ENCODE assay signal across 23 mouse cellular contexts in genomic region chr10:37275271-37275670, GRCm38 (mm10).
DNase-seq lines count a peak whose midpoint lies in the region; ATAC-seq and TF ChIP-seq lines count a peak whose summit lies in the region.
"Had no signal": no experiment of that assay in that cellular context is flagged by ENCODE, and none has a peak within 500 bp of the region (broad histone marks: within the 10 kb centered on the region; RNA-seq: fewer than 3 reads in every experiment).

No protein-coding gene starts in this region.

- H3K4me3 ChIP-seq in liver, embryonic 13.5 days (replicated peaks) = no peak overlapping the region
- H3K4me3 ChIP-seq in stomach, postnatal 0 days (ENCODE audit: low read depth, low read length) = no peak overlapping the region
- H3K4me3 ChIP-seq: embryonic facial prominence, embryonic 15.5 days; heart, adult 2 months; hindbrain, embryonic 15.5 days; limb, embryonic 12.5 days; midbrain, embryonic 15.5 days; neural tube, embryonic 12.5 days had no signal

- H3K36me3 ChIP-seq in liver, embryonic 13.5 days = no peaks in the 10 kb centered on the region
- no peaks in the 10 kb centered on the region for H3K36me3 ChIP-seq in stomach, postnatal 0 days (ENCODE audit: control insufficient read depth, insufficient read depth, low read length)
- H3K36me3 ChIP-seq: embryonic facial prominence, embryonic 15.5 days; hindbrain, embryonic 15.5 days; limb, embryonic 12.5 days; midbrain, embryonic 15.5 days; neural tube, embryonic 12.5 days had no signal

- no peak for ATAC-seq in liver, embryonic 13.5 days (ENCODE audit: low read depth)
- peak; percentile 60; the same call in 1 of the 2 replicates for ATAC-seq in stomach, postnatal 0 days (ENCODE audit: low FRiP score, low TSS enrichment)
- ATAC-seq: midbrain, embryonic 15.5 days had no signal

- peak; percentile 16 to 27 for DNase-seq in heart, adult 18-20 months
- no peak for DNase-seq in heart, postnatal 4 days
- DNase-seq in lung, postnatal 36 days = peak; percentile 27
- no peak for DNase-seq in lung, postnatal 4 days
- no peak for DNase-seq in liver, embryonic 13.5 days
- peak; percentile 25 for DNase-seq in stomach, postnatal 0 days (ENCODE audit: low spot score)
- no peak for DNase-seq in left cerebral cortex, adult 18-20 months (ENCODE audit: low spot score in 2 of 2)
- DNase-seq in left cerebral cortex, postnatal 25 days (ENCODE audit: low spot score in 2 of 2) = no peak
- DNase-seq: adrenal gland, adult 2 months; cerebellum, adult 9-10 months; gastrocnemius, postnatal 10 days; kidney, postnatal 36 days; layer of hippocampus, adult 9-11 months; lung, adult 2 months; right cerebral cortex, postnatal 14 days; thymus, postnatal 14 days had no signal

- WGBS in liver, embryonic 13.5 days (ENCODE audit: insufficient replicate concordance) = 63% methylated on average over 7 of the region's 7 CpGs
- 49% methylated on average over 7 of the region's 7 CpGs for WGBS in stomach, postnatal 0 days

- no peaks in the 10 kb centered on the region for H3K9me3 ChIP-seq in liver, embryonic 13.5 days (replicated peaks)
- no peaks in the 10 kb centered on the region for H3K9me3 ChIP-seq in stomach, postnatal 0 days (ENCODE audit: control insufficient read depth, low read length)
- H3K9me3 ChIP-seq: embryonic facial prominence, embryonic 15.5 days; hindbrain, embryonic 15.5 days; limb, embryonic 12.5 days; midbrain, embryonic 15.5 days; neural tube, embryonic 12.5 days had no signal

- H3K27me3 ChIP-seq in liver, embryonic 13.5 days = no peaks in the 10 kb centered on the region
- H3K27me3 ChIP-seq in stomach, postnatal 0 days (ENCODE audit: control insufficient read depth, insufficient read depth, low read length) = no peaks in the 10 kb centered on the region
- H3K27me3 ChIP-seq: embryonic facial prominence, embryonic 15.5 days; hindbrain, embryonic 15.5 days; limb, embryonic 12.5 days; midbrain, embryonic 15.5 days; neural tube, embryonic 12.5 days had no signal

- intact Hi-C loops in left cerebral cortex, postnatal 25 days (cut with DNase I) = no loop called here

- TF ChIP-seq EP300 in stomach, postnatal 0 days (optimal IDR thresholded peaks at IDR 0.05) = no peak

- no peak for TF ChIP-seq CTCF in stomach, postnatal 0 days (IDR thresholded peaks at IDR 0.05; ENCODE audit: low read depth)

- no peak overlapping the region for H3K9ac ChIP-seq in liver, embryonic 13.5 days
- H3K9ac ChIP-seq in stomach, postnatal 0 days (ENCODE audit: low read length) = no peak overlapping the region
- H3K9ac ChIP-seq: embryonic facial prominence, embryonic 15.5 days; hindbrain, embryonic 15.5 days; limb, embryonic 12.5 days; midbrain, embryonic 15.5 days; neural tube, embryonic 12.5 days had no signal

- no peak overlapping the region for H3K4me2 ChIP-seq in liver, embryonic 13.5 days
- no peak overlapping the region for H3K4me2 ChIP-seq in stomach, postnatal 0 days (replicated peaks; ENCODE audit: low read depth)
- H3K4me2 ChIP-seq: embryonic facial prominence, embryonic 15.5 days; hindbrain, embryonic 15.5 days; limb, embryonic 12.5 days; midbrain, embryonic 15.5 days; neural tube, embryonic 12.5 days had no signal

- H3K27ac ChIP-seq in liver, embryonic 13.5 days = peak overlapping the region; percentile 73
- no peak overlapping the region for H3K27ac ChIP-seq in stomach, postnatal 0 days (replicated peaks)
- H3K27ac ChIP-seq: embryonic facial prominence, embryonic 15.5 days; heart, adult 2 months; hindbrain, embryonic 15.5 days; limb, embryonic 12.5 days; macrophage; midbrain, embryonic 15.5 days; neural tube, embryonic 12.5 days had no signal

- peaks cover 18% of the 10 kb centered on the region for H3K4me1 ChIP-seq in liver, embryonic 13.5 days (replicated peaks)
- H3K4me1 ChIP-seq in stomach, postnatal 0 days (replicated peaks; ENCODE audit: control insufficient read depth, insufficient read depth) = no peaks in the 10 kb centered on the region
- H3K4me1 ChIP-seq: embryonic facial prominence, embryonic 15.5 days; limb, embryonic 12.5 days; midbrain, embryonic 15.5 days; neural tube, embryonic 12.5 days had no signal

Comparison
In these comparisons a context has a peak if more than half of its experiments do, and no peak if none do; other contexts are left out.
1. DNase-seq: peak in heart, adult 18-20 months (2 of 2), lung, postnatal 36 days (single experiment) and stomach, postnatal 0 days (single experiment); none in heart, postnatal 4 days (single experiment), lung, postnatal 4 days (0 of 2), liver, embryonic 13.5 days (single experiment), left cerebral cortex, adult 18-20 months (0 of 2) and left cerebral cortex, postnatal 25 days (0 of 2).